Mouse (Mus musculus): ENCODE data around the gene Vmn1r58. TPM values are rescaled to one million over a fixed set of nuclear protein-coding genes. Genes with fewer than 3 reads are reported as not detected.
"Not testable (repeated sequence)": the region's sequence is repeated elsewhere in the genome, so short reads cannot be mapped to it uniquely, and the experiment has no call there.

Vmn1r58 gene
- not detected in 2 replicates for polyA plus RNA-seq (2015; fragmentation: Nextera tagmentation; extraction: Ambion mirVana)

- not testable (repeated sequence) for H3K9ac ChIP-seq; H3K27me3 ChIP-seq; H3K36me3 ChIP-seq (ENCODE audit: poor library complexity, severe bottlenecking); H3K4me3 ChIP-seq; ATAC-seq; H3K4me2 ChIP-seq; H3K4me1 ChIP-seq; H3K27ac ChIP-seq
- peaks cover 11% of the 10 kb centered on the region; the same call in 1 of the 2 replicates for H3K9me3 ChIP-seq (replicated peaks)
These were observed at the start of gene Vmn1r58 for GRCm38 (mm10) chr7:5413296-5413695. TSS of gene Vmn1r58 (minus strand) at chr7:5413396.

DNA sequence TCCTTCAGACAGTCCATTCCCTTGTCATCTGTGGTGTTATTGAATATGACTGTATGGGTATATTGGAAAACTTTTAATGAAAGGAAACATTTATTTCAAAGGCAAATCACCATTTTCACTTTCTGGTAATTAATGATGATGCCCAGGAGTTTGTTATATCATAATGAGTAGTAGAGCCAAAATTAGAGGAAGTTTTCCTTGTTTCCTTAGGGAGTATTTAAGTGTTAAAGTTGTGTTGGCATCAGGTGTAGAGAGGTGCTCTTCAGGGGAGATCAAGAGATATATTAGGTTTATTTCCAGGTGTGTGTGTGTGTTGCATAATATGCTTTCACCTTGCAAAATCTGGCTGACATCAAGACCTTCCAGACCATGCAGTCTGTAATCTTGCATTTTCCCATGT, 43.5 kb upstream of the Vmn1r58 start, which contains the start of gene Vmn1r59:
TSS of gene Vmn1r59 (minus strand) at position 101 of the 400 bp plus-strand sequence.
- Histone ChIP-seq H3K9ac (no peak within 1 kb of the TSS), H3K27ac (no peak within 1 kb of the TSS)
- no peak for ATAC-seq

DNA sequence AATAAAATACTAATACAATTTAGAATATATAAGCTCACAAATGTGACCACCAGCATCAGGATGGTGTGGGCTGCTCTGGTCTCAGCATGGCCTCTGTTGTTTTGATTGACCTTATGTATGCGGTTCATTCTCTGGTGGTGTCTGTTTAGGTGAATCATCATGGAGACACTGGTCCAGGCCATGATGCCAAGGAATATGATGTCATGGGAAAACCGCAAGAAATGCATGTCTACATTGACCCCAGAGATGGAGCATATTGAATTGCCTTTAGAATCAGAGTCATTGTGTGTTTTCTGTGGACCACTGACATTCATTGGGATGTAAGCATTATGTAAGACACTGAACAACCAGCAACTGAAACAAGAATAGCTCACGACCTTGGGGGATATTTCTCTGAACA, 40.8 kb upstream of the Vmn1r58 start:
- not testable (repeated sequence) for H3K9ac ChIP-seq, ATAC-seq
- 78% methylated on average over 3 of the region's 3 CpGs for WGBS

More for the DNA sequence above, 43.5 kb upstream of the Vmn1r58 start, which contains the start of gene Vmn1r59:
- Histone ChIP-seq H3K9me3 (replicated peaks) (peaks cover 39% of the 10 kb centered on the region), H3K36me3 (ENCODE audit: poor library complexity, severe bottlenecking) (no peaks in the 10 kb centered on the region), H3K4me2 (no peak within 1 kb of the TSS), H3K4me1 (no peaks in the 10 kb centered on the region), H3K4me3 (no peak within 1 kb of the TSS), H3K27me3 (no peaks in the 10 kb centered on the region)

DNA sequence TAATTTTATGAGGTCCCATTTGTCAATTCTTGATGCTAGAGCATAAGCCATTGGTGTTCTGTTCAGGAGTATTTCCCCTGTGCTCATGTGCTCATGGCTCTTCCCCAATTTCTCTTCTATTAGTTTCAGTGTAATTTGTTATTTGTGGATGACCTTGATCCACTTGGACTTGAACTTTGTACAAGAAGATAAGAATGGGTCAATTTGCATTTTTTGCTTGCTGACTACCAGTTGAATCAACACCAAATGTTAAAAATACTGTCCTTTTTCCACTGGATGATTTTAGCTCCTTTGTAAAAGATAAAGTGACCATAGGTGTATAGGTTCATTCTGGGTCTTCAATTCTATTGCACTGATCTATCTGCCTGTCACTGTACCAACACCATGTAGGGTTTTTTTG, 35.4 kb upstream of the Vmn1r58 start:
- H3K9ac ChIP-seq: no peak overlapping the region

More for the DNA sequence above, 40.8 kb upstream of the Vmn1r58 start:
- H3K9me3 ChIP-seq (replicated peaks): peaks cover 38% of the 10 kb centered on the region
- not testable (repeated sequence) for H3K4me3 ChIP-seq; H3K4me2 ChIP-seq; H3K27ac ChIP-seq; H3K36me3 ChIP-seq (ENCODE audit: poor library complexity, severe bottlenecking); H3K27me3 ChIP-seq; H3K4me1 ChIP-seq

GRCm38 (mm10) chr7:5406201-5406600, 7.0 kb downstream of the Vmn1r58 start:
- no peak for ATAC-seq
- no peak overlapping the region for H3K4me2 ChIP-seq
- H3K27me3 ChIP-seq: no peaks in the 10 kb centered on the region
- no peak overlapping the region for H3K9ac ChIP-seq
- H3K36me3 ChIP-seq (ENCODE audit: poor library complexity, severe bottlenecking): no peaks in the 10 kb centered on the region
- no peaks in the 10 kb centered on the region for H3K4me1 ChIP-seq
- no peak overlapping the region for H3K4me3 ChIP-seq
- H3K27ac ChIP-seq: no peak overlapping the region
- 47% methylated on average over 2 of the region's 2 CpGs for WGBS
- peaks cover 37% of the 10 kb centered on the region for H3K9me3 ChIP-seq (replicated peaks)

More for the DNA sequence above, 35.4 kb upstream of the Vmn1r58 start:
- Histone ChIP-seq H3K27me3 (no peaks in the 10 kb centered on the region), H3K4me3 (no peak overlapping the region), H3K4me2 (no peak overlapping the region), H3K4me1 (no peaks in the 10 kb centered on the region), H3K36me3 (ENCODE audit: poor library complexity, severe bottlenecking) (no peaks in the 10 kb centered on the region), H3K27ac (no peak overlapping the region), H3K9me3 (replicated peaks) (peaks cover 22% of the 10 kb centered on the region)
- ATAC-seq: no peak

- no peaks in the 10 kb centered on the region for H3K4me1 ChIP-seq
- no peaks in the 10 kb centered on the region for H3K36me3 ChIP-seq (ENCODE audit: poor library complexity, severe bottlenecking)
- no peak overlapping the region for H3K27ac ChIP-seq
- H3K4me3 ChIP-seq: no peak overlapping the region
- peaks cover 49% of the 10 kb centered on the region for H3K9me3 ChIP-seq (replicated peaks)
- no peaks in the 10 kb centered on the region for H3K27me3 ChIP-seq
- WGBS: 81% methylated on average over 2 of the region's 2 CpGs
- no peak overlapping the region for H3K9ac ChIP-seq
- H3K4me2 ChIP-seq: no peak overlapping the region
- ATAC-seq: no peak
These were observed 46.5 kb downstream of the Vmn1r58 start for GRCm38 (mm10) chr7:5366724-5367123.

- H3K4me3 ChIP-seq: no peak overlapping the region
- no peak overlapping the region for H3K9ac ChIP-seq
- H3K9me3 ChIP-seq (replicated peaks): peaks cover 69% of the 10 kb centered on the region
- no peak overlapping the region for H3K4me2 ChIP-seq
- no peaks in the 10 kb centered on the region for H3K36me3 ChIP-seq (ENCODE audit: poor library complexity, severe bottlenecking)
- 96% methylated on average over 5 of the region's 5 CpGs for WGBS
- ATAC-seq: no peak
- no peaks in the 10 kb centered on the region for H3K27me3 ChIP-seq
- H3K4me1 ChIP-seq: no peaks in the 10 kb centered on the region
- no peak overlapping the region for H3K27ac ChIP-seq
These were observed 49.6 kb downstream of the Vmn1r58 start for GRCm38 (mm10) chr7:5363599-5363998.

Other genes starting within 250 kb of the Vmn1r58 start
- not detected in 2 replicates for gene Vmn1r56, start 216.6 kb downstream of the Vmn1r58 start, polyA plus RNA-seq (2015; fragmentation: Nextera tagmentation; extraction: Ambion mirVana)
- not detected in 2 replicates for gene Vmn1r57, start 194.9 kb downstream of the Vmn1r58 start, polyA plus RNA-seq (2015; fragmentation: Nextera tagmentation; extraction: Ambion mirVana)
- gene Gm5065, start 62.9 kb downstream of the Vmn1r58 start, polyA plus RNA-seq (2015; fragmentation: Nextera tagmentation; extraction: Ambion mirVana): not detected in 2 replicates
- gene Nlrp2, start 62.4 kb downstream of the Vmn1r58 start, polyA plus RNA-seq (2015; fragmentation: Nextera tagmentation; extraction: Ambion mirVana): not detected in 2 replicates
- gene Vmn1r59, start 43.4 kb upstream of the Vmn1r58 start, polyA plus RNA-seq (2015; fragmentation: Nextera tagmentation; extraction: Ambion mirVana): not detected in 2 replicates
- gene Vmn2r28, start 80.6 kb upstream of the Vmn1r58 start, polyA plus RNA-seq (2015; fragmentation: Nextera tagmentation; extraction: Ambion mirVana): not detected in 2 replicates
- gene Vmn1r60, start 133.9 kb upstream of the Vmn1r58 start, polyA plus RNA-seq (2015; fragmentation: Nextera tagmentation; extraction: Ambion mirVana): not detected in 2 replicates
- not detected in 2 replicates for gene Vmn1r61, start 199.9 kb upstream of the Vmn1r58 start, polyA plus RNA-seq (2015; fragmentation: Nextera tagmentation; extraction: Ambion mirVana)